Mouse (Mus musculus): ENCODE data around the gene Kcnk1. TPM values are rescaled to one million over a fixed set of nuclear protein-coding genes. Genes with fewer than 3 reads are reported as not detected.

Gene Kcnk1
- polyA plus RNA-seq (2014; fragmentation: Nextera tagmentation; extraction: Ambion mirVana), result 34.7 and 45.3 TPM in 2 replicates

DNA sequence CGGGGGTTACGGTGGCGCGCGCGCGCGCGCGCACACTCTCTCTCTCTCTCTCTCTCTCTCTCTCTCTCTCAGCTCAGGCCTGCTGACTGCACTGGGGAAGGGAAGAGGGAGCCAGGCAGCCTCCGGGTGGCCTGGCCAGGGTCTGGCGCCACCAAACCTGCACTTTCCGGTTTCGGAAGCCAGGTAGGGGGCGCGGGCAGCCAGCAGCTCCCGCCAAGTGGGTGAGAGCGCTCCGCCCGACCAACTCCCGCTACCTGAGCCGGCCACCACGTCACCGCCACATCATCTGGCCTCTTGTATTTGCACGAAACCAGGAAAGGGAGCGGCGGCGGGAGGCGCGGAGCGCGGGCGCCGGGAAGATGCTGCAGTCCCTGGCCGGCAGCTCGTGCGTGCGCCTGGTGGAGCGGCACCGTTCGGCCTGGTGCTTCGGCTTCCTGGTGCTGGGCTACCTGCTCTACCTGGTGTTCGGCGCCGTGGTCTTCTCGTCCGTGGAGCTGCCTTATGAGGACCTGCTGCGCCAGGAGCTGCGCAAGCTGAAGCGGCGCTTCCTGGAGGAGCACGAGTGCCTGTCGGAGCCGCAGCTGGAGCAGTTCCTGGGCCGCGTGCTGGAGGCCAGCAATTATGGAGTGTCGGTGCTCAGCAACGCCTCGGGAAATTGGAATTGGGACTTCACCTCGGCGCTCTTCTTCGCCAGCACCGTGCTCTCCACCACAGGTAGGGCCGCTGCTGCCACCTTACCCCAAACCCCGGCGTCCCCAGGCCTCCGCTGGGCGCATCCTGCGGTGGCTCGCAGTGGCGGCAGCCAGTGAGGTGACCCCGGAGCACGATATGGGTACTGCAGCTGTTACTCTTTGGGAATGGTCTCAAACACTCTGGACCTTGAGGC is at the start of gene Kcnk1:
Gene Kcnk1, plus strand, starts transcription at position 70 of the 886 bp plus-strand sequence.
- ATAC-seq (ENCODE audit: low FRiP score, low TSS enrichment), result peak; percentile 87
- Histone ChIP-seq H3K27ac (ENCODE audit: low read depth, low read length) (peak within 1 kb of the TSS; percentile 81), H3K36me3 (ENCODE audit: control insufficient read depth, insufficient read depth, low read length) (no peaks in the 10 kb centered on the region), H3K4me3 (ENCODE audit: low read length) (peak within 1 kb of the TSS; percentile 61), H3K9me3 (ENCODE audit: control insufficient read depth, low read length) (no peaks in the 10 kb centered on the region), H3K27me3 (ENCODE audit: control insufficient read depth, insufficient read depth, low read length) (peaks cover 30% of the 10 kb centered on the region), H3K9ac (ENCODE audit: low read depth, low read length) (peak within 1 kb of the TSS; percentile 61), H3K4me2 (replicated peaks; ENCODE audit: low read depth, low read length) (peak within 1 kb of the TSS; percentile 80), H3K4me1 (ENCODE audit: control insufficient read depth, insufficient read depth, low read length) (peaks cover 6% of the 10 kb centered on the region)
- WGBS, result under 1% methylated on average over 67 of the region's 73 CpGs

DNA sequence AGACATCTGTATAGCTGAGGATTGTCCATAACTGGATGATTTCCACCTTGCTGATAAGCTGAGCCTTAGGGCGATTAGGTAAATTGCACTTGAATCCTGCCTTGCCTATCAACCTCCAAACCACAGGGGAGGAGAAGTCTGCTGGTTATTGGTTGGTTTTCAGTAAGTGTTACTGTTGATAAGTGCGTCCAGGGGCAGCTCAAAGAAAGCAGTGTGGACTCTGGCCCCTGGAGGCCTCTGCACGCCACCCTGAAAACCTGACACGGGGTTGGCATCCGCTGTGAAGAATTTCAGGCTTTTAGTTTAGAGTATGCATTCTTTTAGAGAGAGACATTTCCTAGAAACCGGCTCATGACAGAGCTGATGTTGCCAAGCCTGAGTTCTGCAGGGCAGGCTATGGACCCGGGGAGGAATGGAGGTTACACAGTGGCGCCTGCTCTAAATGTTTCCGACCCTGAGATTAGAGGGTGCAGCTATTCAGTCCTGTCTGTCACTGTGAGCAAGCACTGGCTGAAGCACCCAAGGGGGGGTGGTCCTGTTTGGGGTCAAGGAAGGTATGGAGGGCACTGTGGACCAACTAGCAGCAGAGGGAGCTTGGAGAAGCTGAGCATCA is 46.2 kb upstream of the Kcnk1 start:
- WGBS, result 84% methylated on average over 9 of the region's 9 CpGs
- no peak for ATAC-seq (ENCODE audit: low FRiP score, low TSS enrichment)

DNA sequence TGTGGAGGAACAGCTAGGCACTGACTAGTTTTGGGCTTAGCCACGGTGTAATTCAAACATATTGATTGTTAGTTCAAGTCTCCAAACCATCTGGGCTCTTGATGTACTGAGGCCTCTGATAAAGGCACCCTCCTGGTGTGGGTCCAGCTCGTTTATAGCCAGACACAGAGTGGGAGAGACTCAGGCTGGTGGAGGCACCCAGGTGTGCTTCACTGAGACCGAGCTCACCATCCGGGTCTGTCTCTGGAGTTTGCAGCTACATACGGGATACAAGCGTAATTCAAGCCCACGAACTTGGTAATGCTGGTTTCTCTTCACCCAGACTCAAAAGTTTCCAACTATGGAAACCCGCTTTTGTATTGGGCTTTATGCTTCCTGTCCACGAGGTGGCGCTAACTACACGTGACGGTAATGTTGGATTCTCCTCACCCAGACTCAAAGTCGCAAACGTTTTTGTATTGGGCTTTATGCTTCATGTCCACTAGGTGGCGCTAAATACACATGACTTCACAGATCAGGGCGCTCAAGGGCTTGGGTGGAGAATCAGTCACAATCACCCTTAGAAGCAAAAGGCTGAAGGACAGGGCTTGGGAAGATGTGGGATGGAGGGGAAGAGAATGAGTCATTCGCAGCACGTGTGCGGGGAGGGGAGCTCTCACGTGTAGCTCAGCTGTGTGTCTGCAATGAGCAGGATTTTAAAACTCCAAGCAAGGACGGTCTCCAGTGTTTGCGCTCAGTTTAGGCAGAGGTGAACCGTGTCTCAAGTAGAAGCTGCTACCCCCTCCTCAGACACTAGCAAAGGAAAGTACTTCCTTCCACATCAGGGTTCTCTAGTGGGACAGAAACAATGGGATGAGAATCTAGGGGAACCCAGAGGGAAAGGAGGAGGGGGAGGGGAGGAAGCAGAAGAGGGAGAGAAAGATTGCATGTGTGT is 44.7 kb upstream of the Kcnk1 start:
- Histone ChIP-seq H3K9ac (ENCODE audit: low read depth, low read length) (no peak overlapping the region), H3K9me3 (ENCODE audit: control insufficient read depth, low read length) (no peaks in the 10 kb centered on the region), H3K27ac (ENCODE audit: low read depth, low read length) (no peak overlapping the region), H3K4me3 (ENCODE audit: low read length) (no peak overlapping the region), H3K36me3 (ENCODE audit: control insufficient read depth, insufficient read depth, low read length) (no peaks in the 10 kb centered on the region; the same call in 1 of the 2 replicates), H3K4me1 (ENCODE audit: control insufficient read depth, insufficient read depth, low read length) (no peaks in the 10 kb centered on the region), H3K4me2 (replicated peaks; ENCODE audit: low read depth, low read length) (no peak overlapping the region), H3K27me3 (ENCODE audit: control insufficient read depth, insufficient read depth, low read length) (no peaks in the 10 kb centered on the region)
- 24% methylated on average over 23 of the region's 23 CpGs for WGBS
- peak; percentile 78 for ATAC-seq (ENCODE audit: low FRiP score, low TSS enrichment)

More for the DNA sequence above, 46.2 kb upstream of the Kcnk1 start:
- Histone ChIP-seq H3K9me3 (ENCODE audit: control insufficient read depth, low read length) (no peaks in the 10 kb centered on the region), H3K4me2 (replicated peaks; ENCODE audit: low read depth, low read length) (no peak overlapping the region), H3K27ac (ENCODE audit: low read depth, low read length) (no peak overlapping the region), H3K4me1 (ENCODE audit: control insufficient read depth, insufficient read depth, low read length) (no peaks in the 10 kb centered on the region), H3K9ac (ENCODE audit: low read depth, low read length) (no peak overlapping the region), H3K27me3 (ENCODE audit: control insufficient read depth, insufficient read depth, low read length) (no peaks in the 10 kb centered on the region), H3K36me3 (ENCODE audit: control insufficient read depth, insufficient read depth, low read length) (no peaks in the 10 kb centered on the region; the same call in 1 of the 2 replicates), H3K4me3 (ENCODE audit: low read length) (no peak overlapping the region)

DNA sequence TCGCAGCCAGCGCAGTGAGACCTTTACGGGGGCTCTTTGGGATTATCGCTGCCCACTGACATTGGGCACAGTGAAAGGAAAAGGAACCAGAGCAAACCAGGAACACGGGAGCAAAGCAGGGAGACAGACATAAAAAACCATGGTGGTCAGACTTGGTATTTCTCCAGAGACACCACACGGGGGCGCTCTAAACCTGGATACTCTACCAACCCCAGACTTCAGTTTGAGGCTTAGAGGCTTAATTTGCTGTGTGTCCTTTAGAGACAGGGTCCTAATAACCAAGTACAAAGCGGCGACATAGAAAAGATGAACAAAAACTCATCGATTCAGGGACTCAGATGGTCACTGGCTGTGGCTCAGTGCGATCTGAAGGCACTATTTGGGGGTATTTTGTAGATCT is 39.3 kb upstream of the Kcnk1 start:
- H3K4me1 ChIP-seq (ENCODE audit: control insufficient read depth, insufficient read depth, low read length), result no peaks in the 10 kb centered on the region
- H3K9me3 ChIP-seq (ENCODE audit: control insufficient read depth, low read length), result peaks cover 6% of the 10 kb centered on the region
- H3K4me2 ChIP-seq (replicated peaks; ENCODE audit: low read depth, low read length), result no peak overlapping the region
- no peak overlapping the region for H3K9ac ChIP-seq (ENCODE audit: low read depth, low read length)
- no peaks in the 10 kb centered on the region for H3K27me3 ChIP-seq (ENCODE audit: control insufficient read depth, insufficient read depth, low read length)
- 15% methylated on average over 11 of the region's 11 CpGs for WGBS
- no peak overlapping the region for H3K27ac ChIP-seq (ENCODE audit: low read depth, low read length)
- H3K36me3 ChIP-seq (ENCODE audit: control insufficient read depth, insufficient read depth, low read length), result no peaks in the 10 kb centered on the region
- ATAC-seq (ENCODE audit: low FRiP score, low TSS enrichment), result no peak
- no peak overlapping the region for H3K4me3 ChIP-seq (ENCODE audit: low read length)

DNA sequence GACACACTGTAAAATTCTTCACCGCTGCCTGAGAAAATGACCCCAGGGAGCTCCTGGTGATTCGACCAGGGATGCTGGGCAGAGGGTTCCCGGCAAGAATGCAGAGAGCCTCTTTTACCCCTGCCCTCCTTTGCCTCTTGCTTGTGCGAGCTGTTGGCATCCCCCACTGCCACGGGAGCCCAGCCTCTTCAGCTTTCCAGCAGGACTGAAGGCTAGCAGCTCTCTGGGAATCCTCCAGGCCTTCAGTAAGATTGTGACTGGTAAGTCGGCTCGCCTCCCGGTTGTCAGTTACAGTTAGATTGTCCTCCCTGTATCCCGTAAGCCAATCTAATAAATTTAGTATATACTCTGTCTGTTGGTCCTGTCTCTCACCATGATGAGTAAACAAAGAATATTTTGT is 38.2 kb upstream of the Kcnk1 start:
- no peak overlapping the region for H3K27ac ChIP-seq (ENCODE audit: low read depth, low read length)
- H3K36me3 ChIP-seq (ENCODE audit: control insufficient read depth, insufficient read depth, low read length), result no peaks in the 10 kb centered on the region
- no peak for ATAC-seq (ENCODE audit: low FRiP score, low TSS enrichment)
- WGBS, result 82% methylated on average over 9 of the region's 9 CpGs
- H3K9ac ChIP-seq (ENCODE audit: low read depth, low read length), result no peak overlapping the region
- H3K4me3 ChIP-seq (ENCODE audit: low read length), result no peak overlapping the region
- no peaks in the 10 kb centered on the region for H3K4me1 ChIP-seq (ENCODE audit: control insufficient read depth, insufficient read depth, low read length)
- no peaks in the 10 kb centered on the region; the same call in 1 of the 2 replicates for H3K27me3 ChIP-seq (ENCODE audit: control insufficient read depth, insufficient read depth, low read length)
- H3K9me3 ChIP-seq (ENCODE audit: control insufficient read depth, low read length), result peaks cover 12% of the 10 kb centered on the region
- no peak overlapping the region for H3K4me2 ChIP-seq (replicated peaks; ENCODE audit: low read depth, low read length)

DNA sequence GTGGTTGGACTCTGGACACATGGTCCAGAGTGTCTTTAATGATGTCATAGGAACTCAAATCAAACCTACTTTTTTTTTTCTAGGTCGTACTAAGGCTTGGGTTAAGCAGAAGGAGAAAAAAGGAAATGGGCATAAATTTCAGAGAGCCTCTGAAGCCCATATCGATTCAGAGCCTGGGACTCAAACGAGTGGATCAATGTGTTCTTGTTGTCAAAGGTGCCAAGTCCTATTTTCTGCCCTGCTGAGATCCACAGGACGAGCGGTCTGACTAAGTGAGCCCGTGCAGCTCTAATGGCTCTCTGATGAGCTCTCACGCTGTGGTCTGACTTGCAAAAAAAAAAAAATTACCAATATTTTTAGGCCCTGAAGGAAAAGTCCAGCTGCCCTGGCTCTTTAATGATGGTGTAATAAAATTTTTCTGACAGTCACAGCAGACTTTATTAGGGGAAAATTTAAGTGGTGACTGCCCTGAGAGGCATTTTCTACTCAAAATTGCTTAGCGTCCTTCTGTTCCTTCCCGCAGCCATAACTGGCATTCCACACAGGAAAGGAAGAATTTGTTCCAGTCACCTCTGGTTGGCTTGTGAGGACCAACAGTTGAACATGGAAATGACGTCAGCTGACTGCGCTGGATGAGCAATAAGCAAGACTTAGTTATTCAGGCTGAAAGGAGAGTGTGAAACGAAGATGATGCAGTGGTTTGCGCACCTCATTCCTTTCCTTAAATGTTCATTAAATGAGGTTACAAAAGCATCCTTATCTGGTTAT is 37.6 kb upstream of the Kcnk1 start:
- H3K4me3 ChIP-seq (ENCODE audit: low read length), result no peak overlapping the region
- no peaks in the 10 kb centered on the region for H3K4me1 ChIP-seq (ENCODE audit: control insufficient read depth, insufficient read depth, low read length)
- H3K36me3 ChIP-seq (ENCODE audit: control insufficient read depth, insufficient read depth, low read length), result no peaks in the 10 kb centered on the region
- H3K9me3 ChIP-seq (ENCODE audit: control insufficient read depth, low read length), result peaks cover 12% of the 10 kb centered on the region
- no peaks in the 10 kb centered on the region; the same call in 1 of the 2 replicates for H3K27me3 ChIP-seq (ENCODE audit: control insufficient read depth, insufficient read depth, low read length)
- H3K4me2 ChIP-seq (replicated peaks; ENCODE audit: low read depth, low read length), result no peak overlapping the region
- no peak for ATAC-seq (ENCODE audit: low FRiP score, low TSS enrichment)
- no peak overlapping the region for H3K27ac ChIP-seq (ENCODE audit: low read depth, low read length)
- 73% methylated on average over 13 of the region's 13 CpGs for WGBS
- no peak overlapping the region for H3K9ac ChIP-seq (ENCODE audit: low read depth, low read length)

DNA sequence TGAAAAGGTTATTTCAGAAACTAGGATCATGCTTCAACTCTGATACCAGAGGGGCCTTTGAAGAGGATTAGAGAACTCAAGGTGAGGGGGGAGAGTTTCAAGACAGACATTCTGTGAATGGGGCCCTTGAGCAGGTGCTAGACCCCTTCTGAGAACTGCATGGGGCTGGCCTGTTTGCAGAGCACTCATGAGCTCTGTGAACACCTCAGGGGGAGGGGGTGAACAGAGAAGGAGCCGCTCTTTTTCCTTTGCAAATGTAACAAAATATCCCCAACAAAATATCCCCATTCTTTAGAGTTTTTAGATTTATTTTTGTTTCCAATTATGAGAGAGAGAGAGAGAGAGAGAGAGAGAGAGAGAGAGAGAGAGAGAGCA is 37.0 kb upstream of the Kcnk1 start:
- Histone ChIP-seq H3K27me3 (ENCODE audit: control insufficient read depth, insufficient read depth, low read length) (peaks cover under 1% of the 10 kb centered on the region; the same call in 1 of the 2 replicates), H3K9me3 (ENCODE audit: control insufficient read depth, low read length) (peaks cover 12% of the 10 kb centered on the region), H3K4me2 (replicated peaks; ENCODE audit: low read depth, low read length) (no peak overlapping the region), H3K9ac (ENCODE audit: low read depth, low read length) (no peak overlapping the region), H3K27ac (ENCODE audit: low read depth, low read length) (no peak overlapping the region), H3K4me3 (ENCODE audit: low read length) (no peak overlapping the region), H3K36me3 (ENCODE audit: control insufficient read depth, insufficient read depth, low read length) (no peaks in the 10 kb centered on the region), H3K4me1 (ENCODE audit: control insufficient read depth, insufficient read depth, low read length) (no peaks in the 10 kb centered on the region)
- ATAC-seq (ENCODE audit: low FRiP score, low TSS enrichment), result no peak
- 75% methylated on average over 1 of the region's 1 CpGs for WGBS

DNA sequence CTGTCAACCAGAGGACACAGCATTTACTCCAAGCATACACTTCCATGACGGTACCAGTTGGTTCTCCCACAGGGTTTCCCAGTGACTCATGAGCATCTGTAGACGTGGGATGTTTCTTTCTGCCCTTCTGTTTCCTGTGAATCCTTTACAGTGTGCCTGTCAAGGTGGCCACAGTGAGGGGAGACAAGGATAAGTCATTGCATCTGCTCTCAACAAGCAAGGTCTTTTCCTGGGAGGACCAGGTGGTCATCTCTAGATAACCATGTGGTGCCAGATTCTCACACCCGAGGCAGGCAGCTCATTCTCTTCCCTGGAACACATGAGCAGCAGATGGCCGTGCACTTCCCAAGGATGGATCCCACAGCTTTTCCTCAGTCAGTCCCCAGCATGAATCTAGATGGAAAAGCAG is 35.6 kb upstream of the Kcnk1 start:
- ATAC-seq (ENCODE audit: low FRiP score, low TSS enrichment), result no peak
- H3K27me3 ChIP-seq (ENCODE audit: control insufficient read depth, insufficient read depth, low read length), result peaks cover 10% of the 10 kb centered on the region; the same call in 1 of the 2 replicates
- H3K9me3 ChIP-seq (ENCODE audit: control insufficient read depth, low read length), result peaks cover 12% of the 10 kb centered on the region
- no peak overlapping the region for H3K4me3 ChIP-seq (ENCODE audit: low read length)
- H3K9ac ChIP-seq (ENCODE audit: low read depth, low read length), result no peak overlapping the region
- no peaks in the 10 kb centered on the region for H3K4me1 ChIP-seq (ENCODE audit: control insufficient read depth, insufficient read depth, low read length)
- H3K36me3 ChIP-seq (ENCODE audit: control insufficient read depth, insufficient read depth, low read length), result no peaks in the 10 kb centered on the region
- H3K27ac ChIP-seq (ENCODE audit: low read depth, low read length), result no peak overlapping the region
- no peak overlapping the region for H3K4me2 ChIP-seq (replicated peaks; ENCODE audit: low read depth, low read length)
- 49% methylated on average over 4 of the region's 4 CpGs for WGBS
